Mouse (Mus musculus) forebrain, postnatal 0 days (tissue): Measurements from ENCODE around the gene Kank4. TPM values are rescaled to one million over a fixed set of nuclear protein-coding genes. Genes with fewer than 3 reads are reported as not detected.

Source experiments
- ATAC-seq: fragments of 200-750 bp; cut with Nextera tagmentation; 2 replicates; pipeline ENCODE4 v1.8.0; 2017; ENCODE audit warnings: mild to moderate bottlenecking, moderate library complexity
- DNase-seq: peaks from one replicate; pipeline ENCODE4 v3.0.0-alpha.2; 2015
- H3K27ac ChIP-seq: fragments of 300-500 bp; sonication (generic); 2 replicates; pipeline ENCODE4 v1.5.1; 2014; ENCODE audit warnings: low read depth, mild to moderate bottlenecking, antibody characterized with exemption, low read length, moderate library complexity, mixed read lengths
- H3K27me3 ChIP-seq: fragments of 300-500 bp; sonication (generic); 2 replicates; pipeline ENCODE4 v1.6.1; 2014; ENCODE audit warnings: mild to moderate bottlenecking, low read length, mixed read lengths; ENCODE audit not compliant: insufficient read depth
- H3K36me3 ChIP-seq: fragments of 300-500 bp; sonication (generic); 2 replicates; pipeline ENCODE4 v1.6.1; 2014; ENCODE audit warnings: mild to moderate bottlenecking, moderate library complexity; ENCODE audit not compliant: insufficient read depth
- H3K4me1 ChIP-seq: fragments of 300-500 bp; sonication (generic); 2 replicates; pipeline ENCODE4 v1.6.1; 2014; ENCODE audit warnings: antibody characterized with exemption; ENCODE audit not compliant: insufficient read depth
- H3K4me2 ChIP-seq: fragments of 300-500 bp; sonication (generic); 2 replicates; pipeline ENCODE4 v1.6.1; 2014; ENCODE audit warnings: low read depth, mild to moderate bottlenecking, moderate library complexity
- H3K4me3 ChIP-seq: fragments of 300-500 bp; sonication (generic); 2 replicates; pipeline ENCODE4 v1.5.1; 2014; ENCODE audit warnings: low read depth, low read length, mixed read lengths
- H3K9ac ChIP-seq: fragments of 300-500 bp; sonication (generic); 2 replicates; pipeline ENCODE4 v1.6.1; 2014; ENCODE audit warnings: mild to moderate bottlenecking
- H3K9me3 ChIP-seq: fragments of 300-500 bp; sonication (generic); 2 replicates; pipeline ENCODE4 v1.6.1; 2016; ENCODE audit warnings: low read length
- CTCF ChIP-seq: sonication (generic); IDR thresholded peaks from 2 replicates; pipeline ENCODE4 v1.5.1; 2016; ENCODE audit warnings: antibody characterized with exemption, control low read depth, low read depth
- WGBS: fragments of 180-500 bp; shearing (Covaris S2); extraction: QIAGEN DNeasy Blood & Tissue Kit; methylation state at CpG from one replicate; pipeline ENCODE4 v1.1.7; 2014; 5-methylcytosine and 5-hydroxymethylcytosine counted together
- polyA plus RNA-seq: library from polyadenylated mRNA; unstranded; fragments of >200 nt; fragmentation: Nextera tagmentation; extraction: Ambion mirVana; gene quantifications from 2 replicates; pipeline ENCODE4 v1.2.1, GENCODE M21; 2015
- total RNA-seq: library from RNA; depleted of rRNA; stranded (reverse); fragments of >200 nt; gene quantifications from 2 replicates; pipeline ENCODE4 v1.2.3, GENCODE M21; 2014; rRNA removed

Gene Kank4
- total and polyA plus RNA-seq, 2 experiments from 2014 or later: 0.17 to 1.9 TPM

GRCm38 (mm10) chr4:98717735-98718546, 99.4 kb downstream of the Kank4 start:
- peak; percentile 71 for ATAC-seq

GRCm38 (mm10) chr4:98710891-98711290, 106.4 kb downstream of the Kank4 start:
- no peak for TF ChIP-seq CTCF
- WGBS: 97% methylated on average over 8 of the region's 8 CpGs
- no peaks in the 10 kb centered on the region for H3K36me3 ChIP-seq

More at GRCm38 (mm10) chr4:98717735-98718546, 99.4 kb downstream of the Kank4 start:
- 52% methylated on average over 17 of the region's 17 CpGs for WGBS
- H3K4me3 ChIP-seq: no peak overlapping the region
- no peak overlapping the region for H3K9ac ChIP-seq
- no peaks in the 10 kb centered on the region for H3K9me3 ChIP-seq
- no peak overlapping the region for H3K27ac ChIP-seq
- H3K36me3 ChIP-seq: no peaks in the 10 kb centered on the region
- no peaks in the 10 kb centered on the region for H3K4me1 ChIP-seq
- no peak for DNase-seq
- no peaks in the 10 kb centered on the region for H3K27me3 ChIP-seq
- no peak for TF ChIP-seq CTCF
- H3K4me2 ChIP-seq: no peak overlapping the region

More at GRCm38 (mm10) chr4:98710891-98711290, 106.4 kb downstream of the Kank4 start:
- H3K9ac ChIP-seq: no peak overlapping the region
- no peaks in the 10 kb centered on the region for H3K27me3 ChIP-seq
- H3K9me3 ChIP-seq: no peaks in the 10 kb centered on the region
- no peak for DNase-seq
- no peak overlapping the region for H3K27ac ChIP-seq
- no peaks in the 10 kb centered on the region for H3K4me1 ChIP-seq
- H3K4me2 ChIP-seq: no peak overlapping the region
- H3K4me3 ChIP-seq: no peak overlapping the region
- ATAC-seq: no peak

Other genes with a start within 250 kb of the Kank4 start
- gene L1td1, start 90.8 kb downstream of the Kank4 start, total RNA-seq: not detected in 2 replicates
- 0.05 TPM in 1 of 2 replicates, not detected in the other for gene L1td1, start 90.8 kb downstream of the Kank4 start, polyA plus RNA-seq
- gene I0C0044D17Rik, start 6.3 kb upstream of the Kank4 start, total RNA-seq: not detected in 2 replicates
- gene I0C0044D17Rik, start 6.3 kb upstream of the Kank4 start, polyA plus RNA-seq: not detected in 2 replicates
- gene Usp1, start 106.3 kb upstream of the Kank4 start, total RNA-seq: 16.6 and 32.3 TPM in 2 replicates
- 34.1 and 35.2 TPM in 2 replicates for gene Usp1, start 106.3 kb upstream of the Kank4 start, polyA plus RNA-seq
- not detected in 2 replicates for gene Angptl3, start 213.4 kb upstream of the Kank4 start, total RNA-seq
- 0.21 and 0.54 TPM in 2 replicates for gene Angptl3, start 213.4 kb upstream of the Kank4 start, polyA plus RNA-seq